Mouse (Mus musculus) 416B (cell line): Measurements from ENCODE around the gene a.
"Not testable (repeated sequence)": the region's sequence is repeated elsewhere in the genome, so short reads cannot be mapped to it uniquely, and the experiment has no call there.

Source experiments
- DNase-seq: peaks from one replicate; pipeline ENCODE4 v3.0.0; 2011; ENCODE audit warnings: low read depth

The a gene

GRCm38 (mm10) chr2:154922134-154922533 lies 130.9 kb downstream of the a start:
- DNase-seq, result not testable (repeated sequence)

DNA sequence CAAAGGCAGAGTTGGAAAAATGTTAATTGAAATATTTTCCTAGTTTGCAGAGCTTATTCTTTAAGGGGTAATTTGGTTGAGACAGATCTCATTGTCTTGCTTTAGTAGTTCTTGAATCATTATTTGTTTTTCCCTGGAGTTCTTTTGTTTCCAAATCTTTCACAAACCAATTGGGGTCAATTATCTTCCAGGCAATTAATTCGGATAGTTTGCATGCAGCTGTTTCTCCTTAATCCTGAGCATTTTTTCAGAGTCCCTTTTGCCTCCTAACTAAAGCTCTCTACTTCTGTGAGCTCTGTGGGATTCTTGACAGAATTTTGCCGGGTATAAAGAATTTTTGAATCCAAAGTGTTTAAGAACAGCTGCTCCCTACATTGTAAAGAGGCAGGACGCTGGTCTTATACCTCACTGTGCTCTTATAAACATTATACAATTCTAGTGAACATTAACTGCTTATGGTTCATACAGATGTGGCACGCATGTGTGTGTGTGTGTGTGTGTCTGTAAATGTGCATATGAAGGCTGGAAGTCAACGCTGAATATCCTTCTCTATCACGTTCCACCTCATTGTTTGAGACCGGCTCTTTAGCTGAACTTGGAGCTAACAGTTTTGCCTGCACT lies 134.3 kb downstream of the a start:
- no peak for DNase-seq

- no peak for DNase-seq
Measured at GRCm38 (mm10) chr2:154926843-154927242, 135.6 kb downstream of the a start.

DNA sequence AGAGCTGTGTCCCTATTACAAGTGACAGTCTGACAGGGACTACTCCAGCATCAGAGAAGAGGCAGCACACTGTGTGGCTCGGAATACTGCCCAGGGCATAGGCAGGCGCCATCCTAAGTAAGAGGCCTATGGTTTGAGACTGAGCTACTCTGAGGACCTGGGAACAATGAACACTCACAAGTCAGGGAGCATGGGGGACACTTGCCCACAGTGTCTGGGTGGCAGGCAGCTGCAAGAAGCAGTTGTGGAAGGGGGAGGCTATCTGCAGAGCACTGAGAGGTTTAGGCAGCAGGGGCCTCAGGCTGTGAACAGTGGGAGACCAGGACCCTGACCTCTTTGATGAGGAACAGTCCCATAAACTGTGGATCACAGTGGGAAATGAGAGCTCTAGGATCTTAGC lies 137.1 kb downstream of the a start:
- DNase-seq, result no peak

- peak; percentile 63 for DNase-seq
Measured at GRCm38 (mm10) chr2:154933884-154934283, 142.7 kb downstream of the a start.

DNA sequence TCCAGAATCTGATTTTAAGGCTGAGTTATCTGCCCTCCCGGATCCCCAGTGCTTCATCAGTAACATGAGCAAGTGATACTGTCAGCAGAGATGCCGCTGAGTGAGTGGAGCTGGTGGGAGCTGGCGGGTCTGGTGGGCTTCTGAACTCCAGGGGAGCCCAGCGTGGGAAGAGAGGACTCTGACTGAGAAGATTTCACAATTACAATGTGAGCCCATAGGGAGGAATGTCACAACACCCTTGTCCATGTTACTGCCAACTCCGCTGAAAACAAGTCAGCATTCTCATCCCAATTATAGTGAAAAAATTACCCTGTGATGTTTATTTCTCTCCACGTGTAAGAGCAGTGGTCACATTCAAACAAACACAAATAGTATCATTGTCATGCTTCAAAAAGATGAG lies 144.9 kb downstream of the a start:
- DNase-seq, result no peak

DNA sequence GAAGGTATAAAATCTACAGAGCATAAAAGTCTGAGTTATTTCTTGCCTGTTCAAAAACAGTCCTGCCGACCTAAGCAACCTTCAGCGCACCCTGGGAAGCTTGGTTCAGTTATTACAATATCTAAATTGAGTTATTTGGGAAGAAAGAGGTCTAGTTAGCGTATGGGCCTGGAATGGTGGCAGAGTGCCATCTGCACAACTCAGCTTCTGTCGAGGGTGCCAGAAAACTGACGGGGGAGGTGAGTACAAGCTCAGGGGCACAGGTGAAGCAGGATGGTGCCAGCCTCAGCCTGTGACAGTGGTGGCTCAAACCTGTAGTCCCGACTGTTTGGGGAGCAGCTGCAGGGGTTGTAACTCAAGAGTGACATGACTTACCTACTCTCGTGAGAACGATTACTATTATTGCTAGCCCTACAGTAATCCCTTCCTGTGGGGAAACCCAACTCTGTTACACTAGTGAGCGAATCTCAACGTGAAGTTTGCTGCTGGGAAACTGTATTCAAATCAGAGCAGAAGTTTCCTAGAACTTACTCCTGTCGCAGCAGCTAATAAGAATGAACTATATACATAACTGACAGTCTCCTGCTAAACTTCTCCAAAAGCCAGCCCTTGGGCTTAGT lies 145.4 kb downstream of the a start:
- DNase-seq, result no peak

- no peak for DNase-seq
Measured at GRCm38 (mm10) chr2:154937547-154938390, 146.6 kb downstream of the a start.

GRCm38 (mm10) chr2:154941952-154942351 lies 150.8 kb downstream of the a start:
- peak; percentile 42 for DNase-seq

DNA sequence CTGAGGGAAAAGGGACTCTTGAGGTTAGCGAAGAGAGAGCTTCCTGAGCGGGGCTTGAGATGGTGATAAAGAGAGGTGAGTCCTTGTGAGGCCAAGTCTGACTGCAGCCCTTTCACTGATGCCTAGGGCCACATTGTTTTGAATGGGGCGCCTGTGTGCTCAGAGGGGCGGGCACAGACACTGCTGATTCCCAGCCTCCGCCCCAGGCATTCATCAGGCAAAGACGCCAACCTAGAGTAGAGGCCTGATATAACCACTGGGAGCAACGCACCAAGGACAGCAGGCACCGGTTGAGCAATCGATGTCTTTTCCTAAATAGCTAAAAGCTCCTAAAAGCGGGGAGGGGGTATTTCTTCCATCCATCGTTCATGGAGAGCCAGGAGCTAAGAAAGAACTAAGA lies 151.3 kb downstream of the a start:
- peak; percentile 46 for DNase-seq

GRCm38 (mm10) chr2:154943101-154943500 lies 151.9 kb downstream of the a start:
- DNase-seq, result peak; percentile 76

GRCm38 (mm10) chr2:154946921-154947320 lies 155.7 kb downstream of the a start:
- DNase-seq, result no peak

DNA sequence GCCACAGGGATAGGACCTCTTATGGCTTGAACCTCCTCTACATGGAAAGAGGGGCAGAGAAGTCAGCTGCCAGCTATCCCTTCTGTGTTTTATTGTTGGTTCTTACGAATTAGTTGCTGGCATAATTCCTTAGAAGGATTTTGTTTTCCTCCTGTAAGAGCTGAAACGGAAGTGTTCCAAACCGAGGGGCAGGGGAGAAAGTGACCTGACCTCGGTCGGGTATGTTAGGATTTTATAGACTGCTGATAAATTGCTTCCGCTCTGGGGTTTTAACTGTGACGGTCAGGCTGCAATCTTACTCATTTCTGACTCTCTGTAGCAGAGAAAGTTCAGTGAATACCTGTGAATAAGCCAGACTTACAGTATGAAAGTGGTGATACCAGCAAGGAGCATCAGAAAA lies 158.2 kb downstream of the a start:
- no peak for DNase-seq

GRCm38 (mm10) chr2:154949877-154950276 lies 158.7 kb downstream of the a start:
- DNase-seq, result no peak

DNA sequence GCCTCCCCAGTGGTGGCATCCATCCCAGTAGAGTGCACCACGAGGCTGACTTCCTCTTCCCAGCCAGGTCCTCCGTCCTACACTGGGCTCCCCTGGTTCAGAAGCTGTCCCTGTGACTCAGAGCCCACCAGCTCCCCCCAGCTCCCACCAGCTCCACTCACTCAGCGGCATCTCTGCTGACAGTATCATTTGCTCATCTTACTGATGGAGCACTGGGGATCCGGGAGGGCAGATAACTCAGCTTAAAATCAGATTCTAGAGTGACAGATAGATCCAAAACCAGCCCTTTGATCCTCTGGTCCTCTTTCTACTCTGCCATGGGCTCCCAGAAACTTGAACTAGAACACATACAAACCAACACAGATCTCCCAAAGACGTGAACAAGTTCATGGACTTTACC lies 159.4 kb downstream of the a start:
- no peak for DNase-seq

DNA sequence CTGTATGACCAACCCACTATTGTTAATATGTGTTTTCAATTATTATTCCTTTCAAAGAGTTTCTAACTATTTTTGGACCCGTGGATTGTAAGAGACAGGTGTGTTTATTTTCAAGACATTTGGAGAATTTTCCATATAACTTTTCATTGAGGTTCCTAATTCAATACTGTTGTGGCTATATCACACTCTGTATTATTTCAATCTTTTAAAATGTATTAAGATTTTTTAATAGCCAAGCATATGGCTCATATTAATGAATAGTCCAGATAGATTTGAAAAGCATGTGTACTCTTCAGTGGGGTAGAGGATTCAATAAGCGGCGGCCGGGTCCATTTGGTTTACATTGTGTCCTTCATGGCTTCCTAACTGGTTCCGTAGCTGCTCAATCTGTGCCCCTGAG lies 168.3 kb downstream of the a start:
- DNase-seq, result no peak

DNA sequence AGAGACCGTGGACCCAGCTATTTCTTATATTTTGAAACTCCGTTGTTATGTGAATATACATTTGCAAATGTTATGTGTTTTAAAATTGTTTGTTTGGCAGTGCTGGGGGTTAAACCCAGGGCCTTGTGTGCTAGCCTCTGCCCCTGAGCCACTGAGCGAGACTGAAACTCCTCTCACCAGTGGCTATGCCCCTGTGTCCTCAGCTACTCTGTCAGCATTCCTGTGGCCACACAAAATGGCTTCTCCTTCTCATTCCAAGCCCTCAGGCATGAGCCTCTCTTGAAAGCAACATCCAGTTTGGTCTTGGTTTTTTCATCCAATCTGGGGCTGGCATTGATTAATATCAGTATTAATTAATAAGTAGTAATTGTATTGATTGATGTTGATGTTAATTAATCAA lies 168.7 kb downstream of the a start:
- DNase-seq, result no peak

DNA sequence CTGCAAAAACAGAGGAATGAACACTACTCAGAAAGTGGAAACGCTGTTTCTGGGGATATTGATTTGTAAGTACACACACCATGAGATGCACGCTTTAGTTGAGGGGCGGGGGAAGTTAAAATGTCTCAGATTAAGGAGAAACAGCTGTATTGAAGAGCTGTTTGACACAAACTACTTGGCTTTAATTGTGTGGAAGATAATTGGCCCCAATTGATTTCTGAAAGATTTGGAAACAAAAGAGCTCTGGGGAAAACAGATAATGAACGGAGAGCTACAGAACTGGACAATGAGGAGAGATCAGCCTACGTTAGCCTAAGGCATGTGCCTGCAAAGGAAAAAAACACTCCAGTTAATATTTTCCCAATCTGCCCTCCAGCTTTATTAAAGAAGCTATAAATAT lies 172.0 kb downstream of the a start:
- DNase-seq, result no peak

DNA sequence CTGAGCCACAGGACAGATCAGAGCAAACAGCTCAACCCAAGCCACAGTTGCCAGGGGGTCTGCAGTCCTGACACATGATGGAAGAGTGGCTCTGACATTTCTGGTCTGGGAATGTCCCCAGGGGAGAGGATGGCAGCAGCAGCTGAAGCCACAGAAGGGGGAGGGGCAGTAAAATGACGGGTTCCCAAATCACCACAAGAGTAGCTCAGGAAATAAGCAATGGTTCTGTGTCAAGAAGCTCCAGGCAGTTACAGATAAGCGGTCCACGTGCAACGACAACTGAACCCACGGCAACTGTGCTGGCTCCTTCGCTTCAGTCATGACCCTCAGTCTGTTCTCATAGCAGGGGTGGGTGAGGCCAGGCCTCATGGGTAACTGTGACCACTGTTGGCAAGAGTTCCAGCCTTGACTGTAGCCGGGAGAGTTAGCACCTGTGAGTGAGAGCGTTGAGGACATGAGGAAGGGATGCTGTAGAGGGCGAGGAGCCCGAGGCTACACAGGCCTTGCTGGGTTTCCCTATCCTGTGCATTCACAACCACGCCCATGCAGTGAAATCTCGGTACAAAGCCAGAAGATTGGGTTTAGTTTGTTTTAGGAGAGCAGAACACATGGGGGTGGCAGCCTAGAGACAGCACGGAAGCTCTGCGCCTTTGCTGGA lies 178.7 kb downstream of the a start:
- peak; percentile 48 for DNase-seq

DNA sequence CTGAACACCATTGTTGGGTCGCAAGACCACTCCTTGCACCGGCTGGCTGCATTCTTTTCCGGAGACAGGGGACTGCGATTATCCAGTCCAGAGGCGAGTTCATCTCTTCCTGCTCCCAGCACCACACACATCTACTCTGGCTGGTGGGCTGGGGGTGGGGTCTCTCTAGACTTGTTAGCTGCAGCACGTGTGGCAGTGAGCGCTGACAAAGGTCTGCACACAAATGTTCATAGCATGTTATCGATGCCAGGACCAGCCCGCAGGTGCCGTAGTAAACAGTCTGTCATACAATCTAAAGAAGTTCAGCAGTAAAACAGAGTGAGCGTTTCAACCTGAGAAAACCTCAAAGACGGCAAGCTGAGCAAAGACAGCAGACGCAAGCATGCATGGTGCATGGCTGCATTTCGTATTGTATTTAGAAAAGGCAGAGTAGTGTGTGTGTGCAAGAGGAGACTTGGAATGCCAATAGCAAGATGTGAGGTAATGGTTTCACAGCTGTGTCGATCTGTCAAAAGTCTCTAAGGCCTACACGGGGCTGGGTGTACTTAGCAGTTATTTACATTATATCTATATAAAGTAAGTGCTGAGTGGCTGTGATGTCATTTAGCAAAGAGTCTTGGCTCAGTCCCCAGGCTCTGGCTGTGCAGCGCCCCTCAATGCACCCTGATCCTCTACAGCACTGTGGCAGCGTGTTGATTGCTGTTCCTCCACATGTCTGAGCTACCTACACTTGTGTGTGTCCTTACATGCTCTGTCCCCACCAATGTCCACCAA lies 180.9 kb downstream of the a start:
- no peak for DNase-seq

GRCm38 (mm10) chr2:154972981-154973380 lies 181.8 kb downstream of the a start:
- DNase-seq, result no peak

DNA sequence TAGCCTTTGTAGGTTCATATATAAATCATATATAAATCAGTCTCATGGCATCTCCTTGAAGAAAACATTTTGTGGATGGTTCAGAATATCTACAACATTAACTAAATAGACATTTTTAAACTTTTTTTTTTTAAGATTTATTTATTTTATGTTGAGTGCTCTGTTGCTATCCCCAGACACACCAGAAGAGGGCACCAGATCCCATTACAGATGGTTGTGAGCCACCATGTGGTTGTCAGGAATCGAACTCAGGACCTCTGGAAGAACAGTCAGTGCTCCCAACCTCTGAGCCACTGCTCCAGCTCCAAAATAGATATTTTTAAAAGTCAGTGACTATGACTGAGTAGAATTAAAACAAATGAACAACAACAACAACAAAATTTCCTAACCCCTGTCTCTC lies 195.4 kb downstream of the a start:
- DNase-seq, result peak; percentile 25
